Mouse (Mus musculus): Measurements from ENCODE around the gene Irak1. TPM values are rescaled to one million over a fixed set of nuclear protein-coding genes. Genes with fewer than 3 reads are reported as not detected.

Irak1 gene
- total and polyA plus RNA-seq, 3 experiments = 25.3 to 77.8 (median 38.8) TPM

- Histone ChIP-seq H3K9ac (ENCODE audit: insufficient read depth, low read depth) (no peak overlapping the region), H3K9me3 (replicated peaks; ENCODE audit: low read length) (no peaks in the 10 kb centered on the region), H3K36me3 (replicated peaks in 1 of 2; ENCODE audit: control insufficient read depth in 1 of 2, insufficient read depth in 1 of 2, low read length in 1 of 2) (no peaks in the 10 kb centered on the region), H3K4me1 (ENCODE audit: control insufficient read depth in 1 of 2, insufficient read depth in 2 of 2) (peaks cover 15 to 36% of the 10 kb centered on the region in 2 experiments; a peak in 3 of 4 replicates), H3K4me2 (ENCODE audit: insufficient read depth, low read depth, poor library complexity, severe bottlenecking) (no peak overlapping the region), H3K79me2 (replicated peaks; ENCODE audit: control insufficient read depth, extremely low read depth, insufficient read depth, poor library complexity, severe bottlenecking) (no peaks in the 10 kb centered on the region), H3K27ac (ENCODE audit: insufficient read depth, low read depth) (no peak overlapping the region), H3K27me3 (replicated peaks) (no peaks in the 10 kb centered on the region), H3K4me3 (replicated peaks in 1 of 3; ENCODE audit: low read depth in 2 of 3, low read length in 2 of 3, poor library complexity in 1 of 3) (no peak overlapping the region)
- dilution Hi-C loops (cut with MboI; ENCODE audit: extremely low pct_ligation_motif_present, extremely low pct_unique_long_range_greater_than_20kb, low sequenced_read_pairs) = no loop called here
- TF ChIP-seq NELFE (IDR thresholded peaks at IDR 0.05; ENCODE audit: low read depth, low read length) (peak; percentile 35; the same call in 1 of the 2 replicates), ELF1 (IDR thresholded peaks at IDR 0.05; ENCODE audit: low read depth, low read length) (no peak), ZMIZ1 (IDR thresholded peaks at IDR 0.05; ENCODE audit: low read depth, low read length) (peak; percentile 97), POLR2A (IDR thresholded peaks at IDR 0.05; ENCODE audit: low read depth, low read length) (peak; percentile 52), MAFK (IDR thresholded peaks at IDR 0.05; ENCODE audit: insufficient replicate concordance, low read length) (no peak)
- no peak for DNase-seq (ENCODE audit: extremely low read depth)
- in situ Hi-C loops (cut with MboI; ENCODE audit: low pct_ligation_motif_present, low pct_unique_long_range_greater_than_20kb, low sequenced_read_pairs) = no loop called here
Measured at GRCm38 (mm10) chrX:73977783-73978182, 45.9 kb downstream of the Irak1 start.

GRCm38 (mm10) chrX:73976283-73976682 is 47.4 kb downstream of the Irak1 start:
- Histone ChIP-seq H3K9me3 (replicated peaks; ENCODE audit: low read length) (no peaks in the 10 kb centered on the region), H3K4me3 (replicated peaks in 1 of 3; ENCODE audit: low read depth in 2 of 3, low read length in 2 of 3, poor library complexity in 1 of 3) (no peak overlapping the region), H3K4me1 (ENCODE audit: control insufficient read depth in 1 of 2, insufficient read depth in 2 of 2) (peaks cover 15 to 36% of the 10 kb centered on the region in 2 experiments; a peak in 3 of 4 replicates), H3K9ac (ENCODE audit: insufficient read depth, low read depth) (no peak overlapping the region), H3K4me2 (ENCODE audit: insufficient read depth, low read depth, poor library complexity, severe bottlenecking) (no peak overlapping the region), H3K27ac (ENCODE audit: insufficient read depth, low read depth) (0 out of 2 replicates have a peak overlapping the region, but pooled peaks have one; percentile 20), H3K27me3 (replicated peaks) (no peaks in the 10 kb centered on the region), H3K36me3 (replicated peaks in 1 of 2; ENCODE audit: control insufficient read depth in 1 of 2, insufficient read depth in 1 of 2, low read length in 1 of 2) (no peaks in the 10 kb centered on the region), H3K79me2 (replicated peaks; ENCODE audit: control insufficient read depth, extremely low read depth, insufficient read depth, poor library complexity, severe bottlenecking) (no peaks in the 10 kb centered on the region)
- DNase-seq (ENCODE audit: extremely low read depth) = peak; percentile 80
- TF ChIP-seq RCOR1 (conservative IDR thresholded peaks at IDR 0.05; ENCODE audit: low read depth, low read length) (no peak), TCF12 (IDR thresholded peaks at IDR 0.05; ENCODE audit: low read depth, low read length) (peak; percentile 31; the same call in 1 of the 2 replicates), ETS1 (conservative IDR thresholded peaks at IDR 0.05; ENCODE audit: low read depth, low read length) (0 out of 2 replicates have a peak, but pooled peaks have one; percentile 29), BHLHE40 (IDR thresholded peaks at IDR 0.05; ENCODE audit: low read depth, low read length) (peak; percentile 63; the same call in 1 of the 2 replicates), ELF1 (IDR thresholded peaks at IDR 0.05; ENCODE audit: low read depth, low read length) (no peak), MAX (IDR thresholded peaks at IDR 0.05; ENCODE audit: low read length) (no peak), JUND (conservative IDR thresholded peaks at IDR 0.05; ENCODE audit: low read depth, low read length) (peak; percentile 91), IRF4 (IDR thresholded peaks at IDR 0.05; ENCODE audit: low read depth, low read length) (peak; percentile 93), POLR2A (IDR thresholded peaks at IDR 0.05; ENCODE audit: low read depth, low read length) (no peak), JUN (IDR thresholded peaks at IDR 0.05; ENCODE audit: insufficient read depth, low read depth, low read length) (peak; percentile 77), ZMIZ1 (IDR thresholded peaks at IDR 0.05; ENCODE audit: low read depth, low read length) (no peak), EP300 (IDR thresholded peaks at IDR 0.05; ENCODE audit: low read length) (peak; percentile 61; the same call in 1 of the 2 replicates), MAFK (IDR thresholded peaks at IDR 0.05; ENCODE audit: insufficient replicate concordance, low read length) (no peak), MEF2A (IDR thresholded peaks at IDR 0.05; ENCODE audit: borderline replicate concordance, low read depth, low read length) (no peak), RAD21 (IDR thresholded peaks at IDR 0.05; ENCODE audit: low read depth, low read length) (no peak), ZKSCAN1 (IDR thresholded peaks at IDR 0.05; ENCODE audit: borderline replicate concordance, low read depth, low read length) (no peak), MYC (IDR thresholded peaks at IDR 0.05; ENCODE audit: low read depth, low read length) (peak; percentile 68; the same call in 1 of the 2 replicates), MXI1 (IDR thresholded peaks at IDR 0.05; ENCODE audit: low read depth, low read length) (no peak), KAT2A (IDR thresholded peaks at IDR 0.05; ENCODE audit: insufficient replicate concordance, low read length) (no peak), TBP (conservative IDR thresholded peaks at IDR 0.05; ENCODE audit: low read depth, low read length) (0 out of 2 replicates have a peak, but pooled peaks have one; percentile 41), USF1 (IDR thresholded peaks at IDR 0.05; ENCODE audit: low read depth, low read length) (no peak), UBTF (IDR thresholded peaks at IDR 0.05; ENCODE audit: low read depth, low read length) (no peak)
- dilution Hi-C loops (cut with MboI; ENCODE audit: extremely low pct_ligation_motif_present, extremely low pct_unique_long_range_greater_than_20kb, low sequenced_read_pairs) (no loop called here), in situ Hi-C loops (cut with MboI; ENCODE audit: low pct_ligation_motif_present, low pct_unique_long_range_greater_than_20kb, low sequenced_read_pairs) (no loop called here)
